Mouse (Mus musculus) kidney, postnatal 36 days (tissue): ENCODE measurements around the gene Plcz1.

Source experiments
- DNase-seq, 2 experiments: peaks; one replicate each; pipeline ENCODE4 v3.0.0; 2021 to 2022; ENCODE audit warnings: mixed read lengths in 2 of 2

Plcz1 gene

DNA sequence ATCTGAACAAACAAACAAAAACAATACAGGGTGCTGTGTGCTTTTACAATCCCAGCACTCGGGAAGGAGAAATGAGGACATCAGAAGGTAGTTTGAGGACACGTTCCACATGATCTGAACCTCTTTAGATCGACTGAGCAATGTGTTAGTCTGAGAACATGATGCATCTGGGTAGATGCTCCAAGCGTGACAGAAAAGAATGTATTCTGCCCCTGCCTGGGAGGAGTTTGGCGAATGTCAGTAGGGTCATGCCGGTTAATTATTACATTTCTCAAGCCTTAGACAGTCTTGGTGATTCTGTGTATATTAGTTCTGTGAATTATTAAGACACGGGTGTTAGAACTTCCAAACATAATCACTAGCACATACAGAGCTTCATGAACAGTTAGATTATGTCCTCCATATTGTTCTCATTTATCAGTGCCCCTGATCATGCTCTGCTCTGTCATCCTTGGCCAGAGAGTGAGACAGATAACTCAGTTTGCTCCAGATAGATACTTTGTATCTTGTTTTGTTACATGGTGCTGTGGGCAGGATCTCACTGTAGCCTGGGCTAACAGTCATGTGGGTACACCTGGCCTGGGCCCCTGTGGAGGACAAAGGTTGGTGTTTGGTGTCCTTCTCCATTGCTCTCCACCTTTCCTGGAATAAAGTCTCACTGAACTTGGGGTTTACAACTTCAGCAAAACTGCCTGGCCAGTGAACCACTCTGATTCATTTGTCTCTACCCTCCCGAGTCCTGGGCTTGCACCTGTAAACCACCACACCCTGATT lies 94.0 kb downstream of the Plcz1 start:
- DNase-seq: peak; percentile 65 to 77
